Mouse (Mus musculus) mouse embryonic stem cell (cell line): ENCODE data around the gene Hist1h4j.
"Not testable (repeated sequence)": the region's sequence is repeated elsewhere in the genome, so short reads cannot be mapped to it uniquely, and the experiment has no call there.

Experiments
- in situ Hi-C, 2 experiments: fragments of 300-500 bp; cut with MboI; formaldehyde crosslinking; loops; 1 replicate in 1 of 2; 3 replicates in 1 of 2; pipeline ENCODE4 v1.14.3; 2019 to 2020; ENCODE audit warnings: low sequenced_read_pairs in 2 of 2, low pct_unique_long_range_greater_than_20kb in 1 of 2, mixed read lengths in 1 of 2; ENCODE audit not compliant: unreplicated experiment in 1 of 2

The Hist1h4j gene

DNA sequence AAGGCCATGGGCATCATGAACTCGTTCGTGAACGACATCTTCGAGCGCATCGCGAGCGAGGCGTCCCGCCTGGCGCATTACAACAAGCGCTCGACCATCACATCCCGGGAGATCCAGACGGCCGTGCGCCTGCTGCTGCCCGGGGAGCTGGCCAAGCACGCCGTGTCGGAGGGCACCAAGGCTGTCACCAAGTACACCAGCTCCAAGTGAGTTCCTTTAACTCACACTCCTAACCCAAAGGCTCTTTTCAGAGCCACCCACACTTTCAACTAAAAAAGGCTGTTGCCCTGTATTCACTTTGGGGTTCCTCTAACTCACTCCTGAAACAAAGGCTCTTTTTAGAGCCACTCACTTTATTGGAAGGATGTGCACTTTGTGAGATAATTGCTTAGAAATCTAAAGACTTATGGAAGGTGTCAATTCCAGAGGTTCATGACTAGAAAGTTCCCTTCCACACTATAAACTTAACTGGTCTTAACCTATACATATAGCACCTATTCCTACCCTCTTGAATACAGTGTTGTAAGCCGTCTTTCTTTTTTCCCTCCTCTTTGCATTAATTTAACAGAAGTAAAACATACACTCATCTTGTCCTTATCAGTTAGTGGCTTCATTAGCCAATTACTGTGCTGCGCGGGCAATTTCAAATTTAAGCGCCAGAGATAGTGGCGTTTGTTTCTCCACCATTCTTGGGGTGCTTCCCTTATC lies 19.6 kb downstream of the Hist1h4j start:
- in situ Hi-C loops: not testable (repeated sequence)

DNA sequence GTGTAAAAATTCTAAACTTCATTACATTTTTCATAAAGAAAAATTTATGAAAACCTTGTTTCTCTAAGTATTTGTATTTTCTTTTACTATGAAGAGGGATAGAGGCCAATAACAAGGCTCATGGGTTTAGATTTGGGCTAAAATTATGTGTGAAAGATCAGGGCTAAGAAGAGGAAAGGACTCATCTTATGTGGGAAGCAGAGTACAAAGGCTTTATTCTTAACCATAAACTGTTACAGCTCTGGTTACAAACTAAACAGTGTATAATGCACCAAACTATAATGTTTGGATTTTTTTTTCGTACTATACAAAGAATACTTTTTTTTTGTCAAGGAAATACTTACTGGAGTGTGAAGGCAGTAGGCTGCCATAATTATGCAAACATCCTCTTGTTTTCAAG lies 20.8 kb downstream of the Hist1h4j start:
- in situ Hi-C loops: no loop called here

DNA sequence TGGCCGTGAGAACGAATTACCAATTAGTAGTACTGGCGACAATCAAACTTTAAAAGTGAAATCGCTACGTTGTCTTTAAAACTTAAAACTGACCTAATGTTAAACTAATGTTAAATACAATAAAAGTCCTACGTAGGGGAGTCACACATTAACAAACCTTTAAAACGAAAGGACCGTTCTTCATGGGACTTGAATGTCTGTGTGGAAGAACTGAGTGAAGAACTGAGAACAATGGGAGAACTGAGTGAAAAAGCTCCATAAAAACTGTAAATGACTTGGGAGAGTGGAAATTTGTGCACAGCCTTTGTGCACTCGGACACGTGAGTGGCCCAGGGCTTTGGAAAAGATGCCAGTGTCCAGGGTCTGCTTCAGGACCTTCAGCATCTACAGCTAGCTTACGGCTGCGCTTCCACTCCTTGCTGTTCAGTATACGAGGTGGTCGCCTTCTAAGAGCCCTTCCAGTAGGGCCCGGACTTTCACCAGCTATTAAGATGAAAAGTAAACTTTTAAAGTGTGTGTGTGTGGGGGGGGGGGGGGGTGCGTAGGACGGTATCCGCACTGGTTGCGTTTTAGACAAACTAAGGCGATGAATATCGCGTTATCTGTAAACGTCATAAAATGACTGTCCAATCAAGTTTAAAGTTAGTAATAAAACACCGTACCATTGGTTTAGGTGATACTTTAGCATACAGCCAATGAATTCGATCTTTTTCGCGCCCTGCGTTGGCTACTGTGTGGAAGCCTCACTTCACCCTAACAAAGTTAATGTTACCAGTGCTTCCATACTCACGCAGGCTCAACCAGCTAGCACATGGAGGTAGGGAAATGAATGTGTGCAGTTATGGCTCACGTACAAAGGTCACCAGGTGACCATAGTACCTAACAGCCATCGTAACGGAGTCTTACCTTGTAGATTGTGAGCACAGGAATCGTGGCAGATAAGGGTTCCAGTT lies 44.2 kb downstream of the Hist1h4j start:
- in situ Hi-C loops: no loop called here

DNA sequence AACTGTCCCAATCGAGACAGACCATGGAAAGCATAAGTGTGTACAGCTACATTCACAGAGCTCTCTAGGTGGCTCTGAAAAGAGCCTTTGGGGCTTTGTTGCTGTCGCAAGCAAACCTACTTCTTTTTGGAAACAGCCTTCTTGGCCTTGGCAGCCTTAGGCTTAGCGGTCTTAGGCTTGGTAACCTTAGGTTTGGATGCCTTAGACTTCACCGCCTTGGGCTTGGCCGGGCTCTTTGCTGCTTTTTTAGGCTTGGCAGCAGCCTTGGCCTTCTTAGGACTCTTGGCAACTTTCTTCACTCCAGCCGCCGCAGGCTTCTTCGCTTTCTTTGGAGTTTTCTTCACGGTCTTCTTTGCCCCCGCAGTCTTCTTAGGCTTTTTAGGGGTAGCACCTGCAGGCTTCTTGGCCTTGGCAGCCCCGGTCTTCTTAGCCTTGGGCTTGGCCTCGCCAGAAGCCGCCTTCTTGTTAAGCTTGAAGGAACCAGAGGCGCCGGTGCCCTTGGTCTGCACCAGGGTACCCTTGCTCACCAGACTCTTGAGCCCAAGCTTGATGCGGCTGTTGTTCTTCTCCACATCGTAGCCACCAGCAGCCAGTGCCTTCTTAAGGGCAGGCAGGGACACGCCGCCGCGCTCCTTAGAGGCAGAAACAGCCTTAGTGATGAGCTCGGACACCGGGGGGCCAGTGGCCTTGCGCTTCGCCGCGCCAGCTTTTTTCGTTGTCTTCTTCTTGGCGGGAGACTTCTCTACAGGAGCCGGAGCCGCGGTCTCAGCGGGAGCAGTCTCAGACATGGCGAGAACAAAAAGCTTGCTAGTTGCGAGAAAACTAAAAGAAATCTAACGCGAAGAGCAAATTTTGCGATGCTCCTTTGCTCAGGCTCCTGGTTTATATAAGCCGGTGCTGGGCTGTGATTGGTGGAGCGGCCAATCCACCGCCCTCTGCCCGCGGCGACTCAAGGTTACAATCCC lies 45.2 kb downstream of the Hist1h4j start, which contains the start of gene Hist1h1b:
Hist1h1b (minus strand) TSS at position 859 of the 965 bp plus-strand sequence.
- in situ Hi-C loops: no loop called here

DNA sequence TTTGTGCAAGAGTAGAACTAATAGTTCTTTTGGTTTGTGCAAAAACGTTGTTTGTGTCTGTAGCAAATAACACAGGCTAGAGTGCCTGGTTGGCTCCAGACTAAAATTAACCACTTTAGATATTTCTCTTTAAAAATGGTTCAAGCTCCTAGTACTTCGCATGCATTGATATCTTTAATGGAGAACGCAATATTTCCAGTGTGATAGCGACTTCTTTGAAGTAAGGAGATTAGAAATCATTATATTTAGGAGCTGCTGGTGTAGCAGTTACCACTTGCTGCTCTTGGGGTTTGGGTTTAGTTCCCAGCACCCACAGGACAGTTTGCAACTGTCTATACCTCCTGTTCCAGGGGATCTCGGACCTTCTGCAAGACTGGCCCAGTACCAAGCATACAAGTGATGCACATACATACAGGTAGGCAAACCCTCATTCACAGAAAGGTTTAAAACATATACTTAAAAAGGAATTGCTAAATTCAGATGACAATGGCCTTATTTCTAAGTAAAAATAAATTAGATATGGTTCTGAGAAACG lies 46.2 kb downstream of the Hist1h4j start:
- in situ Hi-C loops: no loop called here

DNA sequence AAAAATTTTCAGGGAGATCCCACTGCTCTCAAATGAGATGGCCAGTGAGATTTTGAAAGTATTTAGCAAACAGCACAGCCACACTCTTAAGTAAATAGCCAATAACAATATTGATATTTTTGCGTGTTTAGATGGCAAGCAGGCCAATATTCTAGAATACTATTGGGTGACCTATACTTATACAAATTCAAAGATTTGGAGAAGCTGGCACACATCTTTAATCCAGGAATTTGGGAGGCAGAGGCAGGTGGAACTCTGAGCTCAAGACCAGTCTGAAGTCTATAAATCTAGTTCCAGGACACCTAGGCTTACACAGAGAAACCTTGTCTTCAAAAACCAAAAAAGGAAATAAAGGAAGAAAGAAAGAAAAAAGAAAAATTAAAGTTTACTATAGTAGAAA lies 46.8 kb downstream of the Hist1h4j start:
- in situ Hi-C loops: no loop called here

DNA sequence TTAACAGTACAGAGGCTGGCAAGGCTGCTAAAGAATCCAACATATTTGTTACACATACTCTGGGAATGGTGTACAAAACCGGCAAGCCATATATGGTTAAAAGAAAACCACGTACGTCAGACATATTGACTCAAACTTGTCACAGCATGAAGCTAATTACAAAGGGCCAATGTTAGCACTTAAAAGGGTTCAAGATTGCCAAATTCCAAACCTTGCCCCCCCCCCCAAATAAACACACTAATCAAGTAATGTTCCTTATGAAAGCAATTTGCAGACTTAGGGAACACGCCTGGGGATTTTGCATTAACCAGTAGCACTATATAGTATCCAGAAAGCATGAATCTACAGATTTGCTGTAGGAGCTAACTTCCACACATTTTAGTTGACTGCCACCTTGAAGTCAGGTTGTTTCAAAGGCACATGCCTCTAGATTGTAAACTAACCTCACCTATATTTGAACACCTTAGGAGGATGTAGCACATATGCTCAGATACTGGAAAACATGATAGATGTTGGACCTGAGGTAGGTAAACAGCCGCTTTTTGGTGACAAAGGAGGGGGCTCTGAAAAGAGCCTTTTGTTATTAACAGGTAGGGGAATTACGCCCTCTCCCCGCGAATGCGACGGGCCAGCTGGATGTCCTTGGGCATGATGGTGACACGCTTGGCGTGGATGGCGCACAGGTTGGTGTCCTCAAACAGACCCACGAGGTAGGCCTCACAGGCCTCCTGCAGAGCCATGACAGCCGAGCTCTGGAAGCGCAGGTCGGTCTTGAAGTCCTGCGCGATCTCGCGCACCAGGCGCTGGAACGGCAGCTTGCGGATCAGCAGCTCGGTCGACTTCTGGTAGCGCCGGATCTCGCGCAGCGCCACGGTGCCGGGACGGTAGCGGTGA lies 47.7 kb downstream of the Hist1h4j start:
- in situ Hi-C loops: not testable (repeated sequence)

DNA sequence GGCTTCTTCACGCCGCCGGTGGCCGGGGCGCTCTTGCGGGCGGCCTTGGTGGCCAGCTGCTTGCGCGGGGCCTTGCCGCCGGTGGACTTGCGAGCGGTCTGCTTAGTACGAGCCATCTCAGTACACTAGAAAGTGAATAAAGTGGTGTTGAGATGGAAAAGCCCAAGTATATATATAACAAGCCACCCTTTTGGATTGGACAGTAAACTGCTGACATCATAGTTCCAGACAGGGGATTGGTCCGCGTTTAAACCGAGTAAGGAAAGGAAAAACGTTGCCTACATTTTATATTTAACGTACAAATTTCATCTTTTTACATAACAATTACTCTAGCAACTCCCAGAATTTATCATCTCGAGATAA lies 48.4 kb downstream of the Hist1h4j start, which contains the start of gene Hist1h3i:
Hist1h3i (minus strand) TSS at position 116 of the 363 bp plus-strand sequence.
- in situ Hi-C loops: no loop called here

DNA sequence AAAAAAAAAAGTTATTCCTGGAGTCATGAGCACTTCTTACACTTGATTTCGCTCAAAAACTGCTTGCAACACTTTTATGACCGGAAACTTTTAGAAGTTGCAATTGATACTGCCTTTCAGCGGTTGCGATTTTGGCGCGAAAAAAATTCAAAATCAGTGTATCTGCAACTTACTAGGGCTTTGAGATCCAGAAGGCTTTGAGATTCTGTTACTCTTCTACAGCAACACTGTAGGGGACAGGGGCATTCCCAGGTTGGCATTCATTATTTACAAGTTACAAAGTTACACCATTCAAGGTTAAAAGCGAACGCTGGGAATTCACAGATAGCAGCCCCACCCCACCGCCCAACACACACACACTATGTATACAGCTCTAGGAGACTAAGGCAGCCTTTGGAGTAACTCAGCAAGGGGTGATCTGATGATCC lies 48.9 kb downstream of the Hist1h4j start:
- in situ Hi-C loops: no loop called here

DNA sequence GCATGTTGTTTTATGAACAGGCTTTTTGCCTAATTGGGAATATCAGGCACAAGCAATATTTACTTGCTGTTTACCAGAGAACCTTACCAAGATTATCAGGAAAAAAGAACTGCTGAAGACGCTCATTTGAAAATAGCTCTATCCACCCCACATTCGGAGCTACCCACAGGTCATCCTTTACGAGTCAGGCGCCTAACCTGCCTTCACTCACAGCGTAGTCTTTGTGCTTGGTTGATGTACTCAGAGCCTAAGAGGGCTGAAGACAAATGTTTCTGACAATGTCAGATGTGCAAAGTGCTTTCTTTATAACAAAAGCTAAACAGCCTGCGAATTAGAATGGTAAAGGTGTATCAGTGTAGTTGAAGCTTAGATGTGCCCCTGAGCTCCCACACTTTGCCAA lies 49.4 kb downstream of the Hist1h4j start:
- in situ Hi-C loops: no loop called here
